Mouse (Mus musculus): Measurements from ENCODE around the gene Ttpal. TPM values are rescaled to one million over a fixed set of nuclear protein-coding genes. Genes with fewer than 3 reads are reported as not detected.
A peak's percentile ranks its signal among the peaks of the same experiment; 100 is the strongest.

The Ttpal gene
- polyA plus RNA-seq (2021): 19.4 TPM

DNA sequence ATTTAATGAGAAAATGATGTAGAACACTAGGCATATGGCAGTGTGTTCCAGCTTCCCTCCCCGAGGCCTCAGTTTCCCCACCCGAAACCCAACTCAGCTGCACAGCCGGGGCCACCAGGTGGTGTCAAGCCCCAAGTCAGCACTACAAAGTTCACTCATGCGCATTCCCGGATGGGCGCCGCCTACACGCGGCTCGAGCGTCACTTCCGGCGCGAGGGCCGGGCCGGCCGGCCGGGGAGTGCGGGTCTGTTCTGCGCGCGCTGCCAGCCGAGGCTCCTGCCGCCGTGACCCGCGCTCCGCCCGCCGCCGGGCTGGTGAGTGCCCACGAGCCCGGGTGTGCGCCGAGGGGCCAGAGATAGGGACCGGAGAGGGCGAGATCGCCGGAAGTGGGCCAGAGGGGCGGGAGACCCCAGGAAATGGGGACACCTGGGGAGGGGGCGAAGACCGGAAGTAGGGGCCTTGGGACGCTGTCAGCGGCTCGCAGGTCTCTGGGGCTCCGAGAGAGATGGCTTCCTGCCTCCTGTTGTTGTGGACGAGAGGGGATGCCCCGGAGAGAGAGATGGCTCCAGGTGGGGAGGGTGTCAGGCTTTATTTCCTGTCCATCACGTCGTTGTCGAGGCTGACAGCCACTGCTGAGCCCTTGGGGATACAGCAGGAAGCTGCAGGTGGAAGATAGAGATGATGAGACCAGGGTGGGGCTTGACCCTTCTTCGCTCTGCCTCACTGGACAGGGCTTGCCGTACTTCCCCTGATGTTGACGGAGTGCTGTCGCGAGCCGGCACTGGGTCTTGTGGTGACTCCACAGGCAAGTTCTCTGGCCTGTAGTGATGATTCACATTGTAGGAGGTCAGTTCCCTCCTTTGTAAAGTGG, at the start of gene Ttpal:
Gene Ttpal (plus strand): TSS at position 214 of the 871 bp plus-strand sequence.
- ATAC-seq (peak; percentile 95), DNase-seq (ENCODE audit: low read depth, low spot score) (no peak)
- no peak for TF ChIP-seq CTCF (IDR thresholded peaks at IDR 0.05)
- in situ Hi-C loops (cut with MboI; ENCODE audit: low pct_unique_long_range_greater_than_20kb): loop anchor here (25.0 kb wide), 1 partner anchor 110 kb away; no protein-coding TSS in a partner anchor
- CTCF ChIA-PET: interaction anchor here (1.1 to 1.2 kb wide), 2 partner anchors 22 to 185 kb away, joined by 3 to 5 read pairs; no protein-coding TSS in a partner anchor
- no peaks in the 10 kb centered on the region for H3K27me3 ChIP-seq
- POLR2A ChIA-PET: interaction anchor here (0.7 to 1.3 kb wide), 3 partner anchors 62 to 123 kb away, joined by 3 to 6 read pairs (median 3); no protein-coding TSS in a partner anchor

GRCm38 (mm10) chr2:163552518-163552929, 49.6 kb upstream of the Ttpal start:
- CTCF ChIA-PET: interaction anchor here (2.0 kb wide), 1 partner anchor 18 kb away, joined by 5 read pairs; no protein-coding TSS in a partner anchor
- DNase-seq (ENCODE audit: low read depth, low spot score) (no peak), ATAC-seq (no peak)
- H3K27me3 ChIP-seq: peaks cover 21% of the 10 kb centered on the region
- POLR2A ChIA-PET: no interaction called here
- no peak for TF ChIP-seq CTCF (IDR thresholded peaks at IDR 0.05)
- in situ Hi-C loops (cut with MboI; ENCODE audit: low pct_unique_long_range_greater_than_20kb): no loop called here

GRCm38 (mm10) chr2:163554425-163554982, 47.6 kb upstream of the Ttpal start:
- DNase-seq (ENCODE audit: low read depth, low spot score): no peak
- no peak for ATAC-seq
- CTCF ChIA-PET: no interaction called here
- POLR2A ChIA-PET: no interaction called here
- no peak for TF ChIP-seq CTCF (IDR thresholded peaks at IDR 0.05)
- in situ Hi-C loops (cut with MboI; ENCODE audit: low pct_unique_long_range_greater_than_20kb): no loop called here
- peaks cover 17% of the 10 kb centered on the region for H3K27me3 ChIP-seq

- DNase-seq (ENCODE audit: low read depth, low spot score) (no peak), ATAC-seq (no peak)
- in situ Hi-C loops (cut with MboI; ENCODE audit: low pct_unique_long_range_greater_than_20kb): no loop called here
- no peak for TF ChIP-seq CTCF (IDR thresholded peaks at IDR 0.05)
- peaks cover 14% of the 10 kb centered on the region for H3K27me3 ChIP-seq
- ChIA-PET POLR2A (no interaction called here), CTCF (no interaction called here)
These were observed 47.1 kb upstream of the Ttpal start for GRCm38 (mm10) chr2:163554996-163555395.

DNA sequence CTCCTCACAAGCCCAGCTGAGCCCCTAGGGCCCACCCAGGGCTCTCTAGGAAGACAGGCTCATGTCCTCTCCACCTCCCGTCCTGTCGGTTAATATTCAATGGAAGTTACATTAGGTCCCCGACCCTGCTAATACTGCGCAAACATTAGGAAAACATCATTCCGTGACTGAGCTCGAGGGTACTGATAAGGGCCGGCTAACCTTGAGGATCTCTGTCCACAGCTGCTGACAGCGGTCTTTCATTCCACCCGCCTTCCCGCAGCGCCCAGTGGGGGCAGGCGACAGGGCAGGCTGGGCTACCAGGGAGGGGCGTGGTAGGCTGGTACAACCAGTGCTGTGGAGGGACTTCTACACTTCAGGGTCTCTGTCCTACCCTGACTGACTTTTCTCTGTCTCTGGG, 46.7 kb upstream of the Ttpal start:
- ATAC-seq (no peak), DNase-seq (ENCODE audit: low read depth, low spot score) (no peak)
- peaks cover 14% of the 10 kb centered on the region for H3K27me3 ChIP-seq
- POLR2A ChIA-PET: no interaction called here
- CTCF ChIA-PET: no interaction called here
- in situ Hi-C loops (cut with MboI; ENCODE audit: low pct_unique_long_range_greater_than_20kb): no loop called here
- TF ChIP-seq CTCF (IDR thresholded peaks at IDR 0.05): no peak

DNA sequence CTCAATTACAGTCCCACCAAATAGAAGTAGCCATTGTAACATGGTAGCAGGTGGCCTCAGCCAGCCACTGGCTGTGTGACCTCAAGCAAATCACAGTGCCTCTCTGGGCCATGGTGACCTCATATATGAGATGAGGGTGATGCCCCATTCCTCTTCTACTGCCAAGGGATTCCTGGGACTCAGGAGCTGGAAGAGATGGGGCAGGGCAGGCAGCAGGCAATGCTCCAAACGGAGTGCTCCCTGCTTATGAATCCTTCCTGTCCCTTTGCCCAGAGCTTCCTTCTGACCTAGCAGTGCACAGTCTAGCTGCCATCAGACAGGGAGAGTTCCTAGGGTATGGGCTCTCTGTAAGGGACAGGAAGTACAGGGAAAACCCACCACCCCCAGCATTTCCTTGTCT, 43.6 kb upstream of the Ttpal start:
- ATAC-seq (no peak), DNase-seq (ENCODE audit: low read depth, low spot score) (no peak)
- ChIA-PET POLR2A (no interaction called here), CTCF (interaction anchor here (0.8 to 1.5 kb wide), 3 partner anchors 20 to 24 kb away, joined by 3 to 4 read pairs (median 3); no protein-coding TSS in a partner anchor)
- peaks cover 4% of the 10 kb centered on the region for H3K27me3 ChIP-seq
- no peak for TF ChIP-seq CTCF (IDR thresholded peaks at IDR 0.05)
- in situ Hi-C loops (cut with MboI; ENCODE audit: low pct_unique_long_range_greater_than_20kb): no loop called here

GRCm38 (mm10) chr2:163559236-163559635, 42.9 kb upstream of the Ttpal start:
- POLR2A ChIA-PET: no interaction called here
- no peak for TF ChIP-seq CTCF (IDR thresholded peaks at IDR 0.05)
- CTCF ChIA-PET: interaction anchor here (0.7 to 0.8 kb wide), 2 partner anchors 25 to 35 kb away, joined by 3 read pairs; no protein-coding TSS in a partner anchor
- ATAC-seq (no peak), DNase-seq (ENCODE audit: low read depth, low spot score) (no peak)
- in situ Hi-C loops (cut with MboI; ENCODE audit: low pct_unique_long_range_greater_than_20kb): no loop called here
- H3K27me3 ChIP-seq: peaks cover 4% of the 10 kb centered on the region

DNA sequence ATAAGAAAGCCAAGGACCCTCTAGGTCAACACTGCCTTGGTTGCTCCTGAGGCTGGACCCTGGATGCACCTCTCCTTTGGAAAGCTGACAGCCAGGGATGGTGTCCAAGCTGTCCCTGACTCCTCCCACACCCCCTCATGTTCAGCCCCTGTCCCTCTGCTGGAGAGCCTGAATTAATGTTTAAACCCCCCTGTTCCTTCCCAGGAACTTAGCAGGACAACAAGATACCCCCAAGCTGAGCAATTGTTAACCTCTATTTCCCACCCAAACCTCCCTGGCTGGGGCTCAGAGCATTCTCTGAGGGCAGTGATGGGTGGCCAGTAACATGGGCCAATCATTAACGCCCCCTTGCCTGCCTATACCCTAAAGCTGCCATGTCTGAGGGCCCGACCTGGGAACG, 41.9 kb upstream of the Ttpal start:
- in situ Hi-C loops (cut with MboI; ENCODE audit: low pct_unique_long_range_greater_than_20kb): no loop called here
- ATAC-seq: no peak
- no peak for TF ChIP-seq CTCF (IDR thresholded peaks at IDR 0.05)
- peaks cover 3% of the 10 kb centered on the region for H3K27me3 ChIP-seq
- POLR2A ChIA-PET: no interaction called here
- no peak for DNase-seq (ENCODE audit: low read depth, low spot score)
- CTCF ChIA-PET: no interaction called here

GRCm38 (mm10) chr2:163561258-163561948, 40.7 kb upstream of the Ttpal start:
- TF ChIP-seq CTCF (IDR thresholded peaks at IDR 0.05): no peak
- POLR2A ChIA-PET: interaction anchor here (0.5 kb wide), 1 partner anchor 208 kb away, joined by 3 read pairs; no protein-coding TSS in a partner anchor
- DNase-seq (ENCODE audit: low read depth, low spot score): no peak
- CTCF ChIA-PET: no interaction called here
- in situ Hi-C loops (cut with MboI; ENCODE audit: low pct_unique_long_range_greater_than_20kb): no loop called here
- peaks cover 6% of the 10 kb centered on the region for H3K27me3 ChIP-seq
- no peak for ATAC-seq

DNA sequence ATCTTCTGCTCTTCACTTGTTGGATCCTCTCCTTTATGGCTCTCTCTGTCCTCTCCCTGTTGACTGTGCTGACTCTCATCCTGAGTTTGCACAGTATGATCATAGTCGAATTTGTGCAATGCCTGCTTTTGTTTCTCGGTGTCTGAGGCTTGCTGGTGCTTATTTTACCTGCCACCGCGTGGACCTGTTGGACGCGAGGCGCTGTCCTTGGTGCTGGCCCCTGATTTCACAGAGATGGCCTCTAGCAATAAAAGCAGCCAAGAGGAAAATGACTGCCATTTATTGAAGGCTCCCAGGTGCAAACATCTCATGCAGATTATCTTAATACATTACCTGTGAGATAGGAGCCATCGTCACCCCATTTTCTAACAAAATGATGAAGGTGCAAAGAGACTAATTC, 37.5 kb upstream of the Ttpal start:
- ATAC-seq: no peak
- in situ Hi-C loops (cut with MboI; ENCODE audit: low pct_unique_long_range_greater_than_20kb): no loop called here
- POLR2A ChIA-PET: no interaction called here
- peaks cover 6% of the 10 kb centered on the region for H3K27me3 ChIP-seq
- no peak for DNase-seq (ENCODE audit: low read depth, low spot score)
- no peak for TF ChIP-seq CTCF (IDR thresholded peaks at IDR 0.05)
- CTCF ChIA-PET: no interaction called here

Data from Patski (cell line).